Mouse (Mus musculus) forebrain, embryonic 11.5 days (tissue): ENCODE data around the gene Mapkap1. TPM values are rescaled to one million over a fixed set of nuclear protein-coding genes. Genes with fewer than 3 reads are reported as not detected.

Experiments
- ATAC-seq: fragments of 200-750 bp; cut with Nextera tagmentation; replicated peaks from 2 replicates; pipeline ENCODE4 v1.8.0; 2017; ENCODE audit warnings: moderate TSS enrichment; ENCODE audit not compliant: low FRiP score
- DNase-seq: peaks from one replicate; pipeline ENCODE4 v3.0.0-alpha.2; 2017; ENCODE audit warnings: low spot score
- H3K27ac ChIP-seq: fragments of 300-500 bp; sonication (generic); 2 replicates; pipeline ENCODE4 v1.5.1; 2014; ENCODE audit warnings: low read depth, low read length
- H3K27me3 ChIP-seq: fragments of 300-500 bp; sonication (generic); 2 replicates; pipeline ENCODE4 v1.6.1; 2014; ENCODE audit warnings: mild to moderate bottlenecking, low read length, mixed read lengths; ENCODE audit not compliant: control insufficient read depth, insufficient read depth
- H3K36me3 ChIP-seq: fragments of 300-500 bp; sonication (generic); 2 replicates; pipeline ENCODE4 v1.6.1; 2014; ENCODE audit warnings: mild to moderate bottlenecking, low read length, moderate library complexity, mixed read lengths; ENCODE audit not compliant: control insufficient read depth, insufficient read depth
- H3K4me1 ChIP-seq: fragments of 300-500 bp; sonication (generic); replicated peaks from 2 replicates; pipeline ENCODE4 v1.6.1; 2014; ENCODE audit warnings: low read length, mixed read lengths; ENCODE audit not compliant: control insufficient read depth, insufficient read depth
- H3K4me2 ChIP-seq: fragments of 300-500 bp; sonication (generic); 2 replicates; pipeline ENCODE4 v1.6.1; 2014; ENCODE audit warnings: low read depth, mild to moderate bottlenecking, low read length, moderate library complexity, mixed read lengths; ENCODE audit not compliant: severe bottlenecking
- H3K4me3 ChIP-seq: fragments of 300-500 bp; sonication (generic); 2 replicates; pipeline ENCODE4 v1.5.1; 2014; ENCODE audit warnings: low read depth, low read length
- H3K9ac ChIP-seq: fragments of 300-500 bp; sonication (generic); 2 replicates; pipeline ENCODE4 v1.6.1; 2014; ENCODE audit warnings: low read length
- H3K9me3 ChIP-seq: fragments of 300-500 bp; sonication (generic); 2 replicates; pipeline ENCODE4 v1.6.1; 2016; ENCODE audit warnings: low read length, mixed read lengths; ENCODE audit not compliant: control insufficient read depth
- WGBS: fragments of 180-500 bp; shearing (Covaris S2); extraction: QIAGEN DNeasy Blood & Tissue Kit; methylation state at CpG from one replicate; pipeline ENCODE4 v1.1.7; 2014; 5-methylcytosine and 5-hydroxymethylcytosine counted together
- polyA plus RNA-seq: library from polyadenylated mRNA; unstranded; fragments of >200 nt; fragmentation: Nextera tagmentation; extraction: Ambion mirVana; gene quantifications from 2 replicates; pipeline ENCODE4 v1.2.1, GENCODE M21; 2014

Mapkap1 gene
- polyA plus RNA-seq, 1 experiment from 2014 or later, result 96.3 TPM

- no peak for ATAC-seq
- WGBS, result 82% methylated on average over 3 of the region's 3 CpGs
- H3K4me3 ChIP-seq, result no peak overlapping the region
- H3K9ac ChIP-seq, result no peak overlapping the region
- 0 out of 2 replicates have a peak, but pooled peaks cover 2% of the 10 kb centered on the region for H3K4me1 ChIP-seq
- DNase-seq, result no peak
- H3K9me3 ChIP-seq, result no peaks in the 10 kb centered on the region
- no peak overlapping the region for H3K27ac ChIP-seq
- no peaks in the 10 kb centered on the region for H3K36me3 ChIP-seq
- no peak overlapping the region for H3K4me2 ChIP-seq
- H3K27me3 ChIP-seq, result no peaks in the 10 kb centered on the region
These were observed 125.3 kb downstream of the Mapkap1 start for GRCm38 (mm10) chr2:34531801-34532298.

- 0 out of 2 replicates have a peak, but pooled peaks cover 2% of the 10 kb centered on the region for H3K4me1 ChIP-seq
- WGBS, result 76% methylated on average over 1 of the region's 1 CpGs
- DNase-seq (no peak), ATAC-seq (no peak)
- no peak overlapping the region for H3K9ac ChIP-seq
- no peak overlapping the region for H3K27ac ChIP-seq
- H3K4me3 ChIP-seq, result no peak overlapping the region
- no peaks in the 10 kb centered on the region for H3K36me3 ChIP-seq
- H3K4me2 ChIP-seq, result no peak overlapping the region
- H3K27me3 ChIP-seq, result no peaks in the 10 kb centered on the region
- H3K9me3 ChIP-seq, result no peaks in the 10 kb centered on the region
These were observed 125.8 kb downstream of the Mapkap1 start for GRCm38 (mm10) chr2:34532394-34532793.

- H3K9ac ChIP-seq, result no peak overlapping the region
- no peaks in the 10 kb centered on the region for H3K9me3 ChIP-seq
- ATAC-seq (no peak), DNase-seq (no peak)
- no peaks in the 10 kb centered on the region for H3K27me3 ChIP-seq
- H3K4me1 ChIP-seq, result 0 out of 2 replicates have a peak, but pooled peaks cover 2% of the 10 kb centered on the region
- H3K4me3 ChIP-seq, result no peak overlapping the region
- no peak overlapping the region for H3K4me2 ChIP-seq
- no peaks in the 10 kb centered on the region for H3K36me3 ChIP-seq
- no peak overlapping the region for H3K27ac ChIP-seq
These were observed 126.7 kb downstream of the Mapkap1 start for GRCm38 (mm10) chr2:34533281-34533680.

- H3K4me3 ChIP-seq, result no peak overlapping the region
- no peak overlapping the region for H3K27ac ChIP-seq
- DNase-seq (no peak), ATAC-seq (no peak)
- H3K36me3 ChIP-seq, result no peaks in the 10 kb centered on the region
- no peak overlapping the region for H3K9ac ChIP-seq
- no peaks in the 10 kb centered on the region for H3K9me3 ChIP-seq
- no peaks in the 10 kb centered on the region for H3K27me3 ChIP-seq
- H3K4me1 ChIP-seq, result 0 out of 2 replicates have a peak, but pooled peaks cover 1% of the 10 kb centered on the region
- H3K4me2 ChIP-seq, result no peak overlapping the region
- 55% methylated on average over 12 of the region's 12 CpGs for WGBS
These were observed 128.4 kb downstream of the Mapkap1 start for GRCm38 (mm10) chr2:34534996-34535395.

- Histone ChIP-seq H3K9me3 (no peaks in the 10 kb centered on the region), H3K36me3 (no peaks in the 10 kb centered on the region), H3K4me3 (no peak overlapping the region), H3K27ac (no peak overlapping the region), H3K4me1 (no peaks in the 10 kb centered on the region), H3K9ac (no peak overlapping the region), H3K4me2 (no peak overlapping the region), H3K27me3 (no peaks in the 10 kb centered on the region)
- WGBS, result 88% methylated on average over 3 of the region's 3 CpGs
- DNase-seq, result no peak
- ATAC-seq, result no peak
These were observed 130.8 kb downstream of the Mapkap1 start for GRCm38 (mm10) chr2:34537356-34537755.

GRCm38 (mm10) chr2:34543581-34543980, 137.0 kb downstream of the Mapkap1 start:
- H3K27ac ChIP-seq, result no peak overlapping the region
- no peaks in the 10 kb centered on the region for H3K36me3 ChIP-seq
- no peaks in the 10 kb centered on the region for H3K27me3 ChIP-seq
- H3K4me1 ChIP-seq, result 0 out of 2 replicates have a peak, but pooled peaks cover 2% of the 10 kb centered on the region
- DNase-seq (no peak), ATAC-seq (no peak)
- no peaks in the 10 kb centered on the region for H3K9me3 ChIP-seq
- H3K4me3 ChIP-seq, result no peak overlapping the region
- WGBS, result 59% methylated on average over 7 of the region's 7 CpGs
- no peak overlapping the region for H3K9ac ChIP-seq
- H3K4me2 ChIP-seq, result no peak overlapping the region

- Histone ChIP-seq H3K36me3 (no peaks in the 10 kb centered on the region), H3K4me1 (0 out of 2 replicates have a peak, but pooled peaks cover 2% of the 10 kb centered on the region), H3K9me3 (no peaks in the 10 kb centered on the region), H3K27me3 (no peaks in the 10 kb centered on the region), H3K27ac (no peak overlapping the region), H3K9ac (no peak overlapping the region), H3K4me3 (no peak overlapping the region), H3K4me2 (no peak overlapping the region)
- no peak for ATAC-seq
- DNase-seq, result no peak
- WGBS, result 37% methylated on average over 3 of the region's 3 CpGs
These were observed 137.4 kb downstream of the Mapkap1 start for GRCm38 (mm10) chr2:34544021-34544420.

GRCm38 (mm10) chr2:34544646-34545395, 138.2 kb downstream of the Mapkap1 start:
- Histone ChIP-seq H3K9me3 (no peaks in the 10 kb centered on the region), H3K4me3 (no peak overlapping the region), H3K27ac (no peak overlapping the region), H3K9ac (no peak overlapping the region), H3K36me3 (no peaks in the 10 kb centered on the region), H3K4me2 (no peak overlapping the region), H3K27me3 (no peaks in the 10 kb centered on the region), H3K4me1 (0 out of 2 replicates have a peak, but pooled peaks cover 2% of the 10 kb centered on the region)
- no peak for DNase-seq
- ATAC-seq, result no peak
- 91% methylated on average over 13 of the region's 13 CpGs for WGBS
